Mouse (Mus musculus) C2C12 (cell line): Measurements from ENCODE around the gene Stim1. TPM values are rescaled to one million over a fixed set of nuclear protein-coding genes. Genes with fewer than 3 reads are reported as not detected.

Experiments
- H3K27me3 ChIP-seq: one replicate; pipeline ENCODE4 v1.6.1; 2011; ENCODE audit not compliant: control insufficient read depth, insufficient read depth, insufficient read length
- H3K36me3 ChIP-seq: one replicate; pipeline ENCODE4 v1.6.1; 2011; ENCODE audit not compliant: control insufficient read depth, insufficient read depth
- H3K4me3 ChIP-seq: one replicate; pipeline ENCODE4 v1.5.1; 2011; ENCODE audit warnings: mild to moderate bottlenecking, control low read depth; ENCODE audit not compliant: poor library complexity, insufficient read depth, severe bottlenecking
- H3K79me2 ChIP-seq: one replicate; pipeline ENCODE4 v1.6.1; 2011; ENCODE audit not compliant: control insufficient read depth, insufficient read depth
- H3K79me3 ChIP-seq: one replicate; pipeline ENCODE4 v1.6.1; 2011; ENCODE audit warnings: low read depth, control low read depth
- H3ac ChIP-seq: one replicate; pipeline ENCODE3; 2011; ENCODE audit warnings: low read depth; ENCODE audit not compliant: control insufficient read depth, insufficient read length
- CEBPB ChIP-seq: IDR thresholded peaks from one replicate; pipeline ENCODE4 v1.6.1; 2011; ENCODE audit warnings: low read depth, mild to moderate bottlenecking, control low read depth, moderate library complexity
- CTCF ChIP-seq: IDR thresholded peaks from one replicate; pipeline ENCODE4 v1.5.1; 2011; ENCODE audit not compliant: control insufficient read depth, insufficient read depth, insufficient read length
- FOSL1 ChIP-seq: IDR thresholded peaks from one replicate; pipeline ENCODE4 v1.8.0; 2011; ENCODE audit warnings: mild to moderate bottlenecking, low read length; ENCODE audit not compliant: poor library complexity, insufficient read depth, severe bottlenecking
- MAX ChIP-seq: IDR thresholded peaks from one replicate; pipeline ENCODE4 v1.6.1; 2011; ENCODE audit warnings: mild to moderate bottlenecking, control low read depth
- MYOD1 ChIP-seq: IDR thresholded peaks from one replicate; pipeline ENCODE4 v1.6.1; 2011; ENCODE audit warnings: low read depth; ENCODE audit not compliant: control insufficient read depth, insufficient read length
- MYOG ChIP-seq: IDR thresholded peaks from one replicate; pipeline ENCODE4 v1.6.1; 2011; ENCODE audit not compliant: control insufficient read depth, insufficient read length; ENCODE audit errors: extremely low read depth
- USF1 ChIP-seq: IDR thresholded peaks from one replicate; pipeline ENCODE4 v1.6.1; 2011; ENCODE audit warnings: low read depth, mild to moderate bottlenecking, control low read depth, moderate library complexity
- polyA plus RNA-seq: library from polyadenylated mRNA; unstranded; fragments of >200 nt; fragmentation: generic; extraction: Trizol; gene quantifications from one replicate; pipeline ENCODE4 v1.2.1, GENCODE M21; 2012; ENCODE audit warnings: missing spikeins

Gene Stim1
- polyA plus RNA-seq, 1 experiment = 8.6 TPM

- H3K27me3 ChIP-seq = no peaks in the 10 kb centered on the region
- H3K4me3 ChIP-seq = no peak overlapping the region
- H3K79me3 ChIP-seq = no peaks in the 10 kb centered on the region
- no peak overlapping the region for H3ac ChIP-seq
- H3K79me2 ChIP-seq = no peaks in the 10 kb centered on the region
- TF ChIP-seq MAX (no peak), MYOG (no peak), USF1 (no peak), CEBPB (no peak), MYOD1 (no peak), FOSL1 (no peak), CTCF (no peak)
- no peaks in the 10 kb centered on the region for H3K36me3 ChIP-seq
Observed at GRCm38 (mm10) chr7:102486105-102486504, 218.5 kb downstream of the Stim1 start.

Other genes with a start within 250 kb of the Stim1 start
- gene Il18bp, start 249.1 kb upstream of the Stim1 start, polyA plus RNA-seq = 0.95 TPM
- 55.8 TPM for gene Rnf121, start 202.3 kb upstream of the Stim1 start, polyA plus RNA-seq
- gene Xndc1, start 202.3 kb upstream of the Stim1 start, polyA plus RNA-seq = 13.2 TPM
- 0.16 TPM for gene Xntrpc, start 202.1 kb upstream of the Stim1 start, polyA plus RNA-seq
- gene Trpc2, start 184.7 kb upstream of the Stim1 start, polyA plus RNA-seq = not detected
- gene Art1, start 166.1 kb upstream of the Stim1 start, polyA plus RNA-seq = 0.05 TPM
- not detected for gene Art5, start 158.3 kb upstream of the Stim1 start, polyA plus RNA-seq
- gene Chrna10, start 151.0 kb upstream of the Stim1 start, polyA plus RNA-seq = 0.01 TPM
- 23.0 TPM for gene Nup98, start 57.6 kb upstream of the Stim1 start, polyA plus RNA-seq
- gene Pgap2, start 57.6 kb upstream of the Stim1 start, polyA plus RNA-seq = 22.6 TPM
- 95.1 TPM for gene Rhog, start 11.8 kb upstream of the Stim1 start, polyA plus RNA-seq
- 123 TPM for gene Rrm1, start 173.9 kb downstream of the Stim1 start, polyA plus RNA-seq
- 0.04 TPM for gene Olfr543, start 213.9 kb downstream of the Stim1 start, polyA plus RNA-seq
- gene Olfr544, start 220.5 kb downstream of the Stim1 start, polyA plus RNA-seq = 0.01 TPM
- not detected for gene Olfr545, start 231.8 kb downstream of the Stim1 start, polyA plus RNA-seq